Mouse (Mus musculus): Measurements from ENCODE around the gene Olfr513. TPM values are rescaled to one million over a fixed set of nuclear protein-coding genes. Genes with fewer than 3 reads are reported as not detected.

Gene Olfr513
- total RNA-seq (2014; fragmentation: Nextera tagmentation): not detected in 2 replicates
- not detected in 2 replicates for total RNA-seq (2017)
- not detected in 2 replicates for polyA plus RNA-seq (2012)

GRCm38 (mm10) chr7:108750673-108751072, at the start of gene Olfr513:
Gene Olfr513, plus strand, starts transcription at chr7:108750973.
- Histone ChIP-seq H3K36me3 (replicated peaks) (no peaks in the 10 kb centered on the region), H3K9me3 (replicated peaks) (peaks cover 9% of the 10 kb centered on the region), H3K4me3 (ENCODE audit: low read depth, low read length) (no peak within 1 kb of the TSS), H3K27me3 (ENCODE audit: insufficient read depth, low read length) (no peaks in the 10 kb centered on the region), H3K4me1 (ENCODE audit: insufficient read depth, low read depth, low read length) (no peaks in the 10 kb centered on the region)
- ATAC-seq (ENCODE audit: extremely low read depth, insufficient number of reproducible peaks, low FRiP score, poor library complexity, severe bottlenecking): no peak
- DNase-seq (ENCODE audit: low spot score): no peak
- TF ChIP-seq POLR2AphosphoS5 (IDR thresholded peaks at IDR 0.05; ENCODE audit: insufficient replicate concordance, low read depth, low read length) (no peak), TAL1 (conservative IDR thresholded peaks at IDR 0.05; ENCODE audit: low read depth, low read length) (no peak), GATA1 (IDR thresholded peaks at IDR 0.05; ENCODE audit: borderline replicate concordance, low read length) (no peak), CTCF (IDR thresholded peaks at IDR 0.05; ENCODE audit: low read depth, low read length) (no peak), GATA2 (IDR thresholded peaks at IDR 0.05; ENCODE audit: borderline replicate concordance, low read depth, low read length) (no peak)

- ATAC-seq (ENCODE audit: extremely low read depth, insufficient number of reproducible peaks, low FRiP score, poor library complexity, severe bottlenecking) (no peak), DNase-seq (ENCODE audit: low spot score) (no peak)
- no peak for TF ChIP-seq POLR2AphosphoS5 (IDR thresholded peaks at IDR 0.05; ENCODE audit: insufficient replicate concordance, low read depth, low read length)
- TF ChIP-seq GATA2 (IDR thresholded peaks at IDR 0.05; ENCODE audit: borderline replicate concordance, low read depth, low read length): no peak
- no peak for TF ChIP-seq CTCF (IDR thresholded peaks at IDR 0.05; ENCODE audit: low read depth, low read length)
- no peak for TF ChIP-seq GATA1 (IDR thresholded peaks at IDR 0.05; ENCODE audit: borderline replicate concordance, low read length)
- TF ChIP-seq TAL1 (conservative IDR thresholded peaks at IDR 0.05; ENCODE audit: low read depth, low read length): no peak
- H3K4me1 ChIP-seq (ENCODE audit: insufficient read depth, low read depth, low read length): no peaks in the 10 kb centered on the region
- H3K36me3 ChIP-seq (replicated peaks): no peaks in the 10 kb centered on the region
- no peak within 1 kb of the TSS for H3K4me3 ChIP-seq (ENCODE audit: low read depth, low read length)
- no peaks in the 10 kb centered on the region for H3K27me3 ChIP-seq (ENCODE audit: insufficient read depth, low read length)
- peaks cover 6% of the 10 kb centered on the region for H3K9me3 ChIP-seq (replicated peaks)
These were observed 37.8 kb upstream of the Olfr513 start, which contains the start of gene Olfr512 for GRCm38 (mm10) chr7:108713020-108713419. Gene Olfr512, plus strand, starts transcription at chr7:108713320.

- Histone ChIP-seq H3K4me1 (ENCODE audit: insufficient read depth, low read depth, low read length) (no peaks in the 10 kb centered on the region), H3K27me3 (ENCODE audit: insufficient read depth, low read length) (no peaks in the 10 kb centered on the region), H3K36me3 (replicated peaks) (no peaks in the 10 kb centered on the region), H3K4me3 (ENCODE audit: low read depth, low read length) (no peak overlapping the region), H3K9me3 (replicated peaks) (no peaks in the 10 kb centered on the region)
- ATAC-seq (ENCODE audit: extremely low read depth, insufficient number of reproducible peaks, low FRiP score, poor library complexity, severe bottlenecking) (no peak), DNase-seq (ENCODE audit: low spot score) (no peak)
- TF ChIP-seq GATA1 (IDR thresholded peaks at IDR 0.05; ENCODE audit: borderline replicate concordance, low read length) (no peak), POLR2AphosphoS5 (IDR thresholded peaks at IDR 0.05; ENCODE audit: insufficient replicate concordance, low read depth, low read length) (no peak), CTCF (IDR thresholded peaks at IDR 0.05; ENCODE audit: low read depth, low read length) (no peak), GATA2 (IDR thresholded peaks at IDR 0.05; ENCODE audit: borderline replicate concordance, low read depth, low read length) (no peak), TAL1 (conservative IDR thresholded peaks at IDR 0.05; ENCODE audit: low read depth, low read length) (no peak)
These were observed 9.6 kb downstream of the Olfr513 start for GRCm38 (mm10) chr7:108760411-108760810.

GRCm38 (mm10) chr7:108797205-108797933, 46.6 kb downstream of the Olfr513 start:
- Histone ChIP-seq H3K36me3 (replicated peaks) (no peaks in the 10 kb centered on the region), H3K4me1 (ENCODE audit: insufficient read depth, low read depth, low read length) (no peaks in the 10 kb centered on the region), H3K27me3 (ENCODE audit: insufficient read depth, low read length) (no peaks in the 10 kb centered on the region), H3K4me3 (ENCODE audit: low read depth, low read length) (no peak overlapping the region), H3K9me3 (replicated peaks) (no peaks in the 10 kb centered on the region)
- TF ChIP-seq GATA2 (IDR thresholded peaks at IDR 0.05; ENCODE audit: borderline replicate concordance, low read depth, low read length): no peak
- TF ChIP-seq TAL1 (conservative IDR thresholded peaks at IDR 0.05; ENCODE audit: low read depth, low read length): no peak
- no peak for TF ChIP-seq CTCF (IDR thresholded peaks at IDR 0.05; ENCODE audit: low read depth, low read length)
- TF ChIP-seq GATA1 (IDR thresholded peaks at IDR 0.05; ENCODE audit: borderline replicate concordance, low read length): no peak
- no peak for TF ChIP-seq POLR2AphosphoS5 (IDR thresholded peaks at IDR 0.05; ENCODE audit: insufficient replicate concordance, low read depth, low read length)
- ATAC-seq (ENCODE audit: extremely low read depth, insufficient number of reproducible peaks, low FRiP score, poor library complexity, severe bottlenecking) (no peak), DNase-seq (ENCODE audit: low spot score) (no peak)

Other genes starting within 250 kb of the Olfr513 start
- not detected in 2 replicates for gene Olfr502, start 225.9 kb upstream of the Olfr513 start, total RNA-seq (2014; fragmentation: Nextera tagmentation)
- gene Olfr502, start 225.9 kb upstream of the Olfr513 start, total RNA-seq (2017): 0.16 TPM in 1 of 2 replicates, not detected in the other
- not detected in 2 replicates for gene Olfr502, start 225.9 kb upstream of the Olfr513 start, polyA plus RNA-seq (2012)
- gene Olfr503, start 206.4 kb upstream of the Olfr513 start, total RNA-seq (2014; fragmentation: Nextera tagmentation): not detected in 2 replicates
- 0.46 TPM in 1 of 2 replicates, not detected in the other for gene Olfr503, start 206.4 kb upstream of the Olfr513 start, total RNA-seq (2017)
- gene Olfr503, start 206.4 kb upstream of the Olfr513 start, polyA plus RNA-seq (2012): not detected in 2 replicates
- gene Olfr504, start 185.2 kb upstream of the Olfr513 start, total RNA-seq (2014; fragmentation: Nextera tagmentation): not detected in 2 replicates
- gene Olfr504, start 185.2 kb upstream of the Olfr513 start, total RNA-seq (2017): not detected in 2 replicates
- gene Olfr504, start 185.2 kb upstream of the Olfr513 start, polyA plus RNA-seq (2012): not detected in 2 replicates
- not detected in 2 replicates for gene Olfr506, start 140.2 kb upstream of the Olfr513 start, total RNA-seq (2014; fragmentation: Nextera tagmentation)
- gene Olfr506, start 140.2 kb upstream of the Olfr513 start, total RNA-seq (2017): 0.16 TPM in 1 of 2 replicates, not detected in the other
- not detected in 2 replicates for gene Olfr506, start 140.2 kb upstream of the Olfr513 start, polyA plus RNA-seq (2012)
- gene Olfr507, start 129.2 kb upstream of the Olfr513 start, total RNA-seq (2014; fragmentation: Nextera tagmentation): not detected in 2 replicates
- gene Olfr507, start 129.2 kb upstream of the Olfr513 start, total RNA-seq (2017): 0.12 and 0.22 TPM in 2 replicates
- not detected in 2 replicates for gene Olfr507, start 129.2 kb upstream of the Olfr513 start, polyA plus RNA-seq (2012)
- gene Olfr508, start 121.0 kb upstream of the Olfr513 start, total RNA-seq (2014; fragmentation: Nextera tagmentation): not detected in 2 replicates
- gene Olfr508, start 121.0 kb upstream of the Olfr513 start, total RNA-seq (2017): 0.05 and 0.06 TPM in 2 replicates
- not detected in 2 replicates for gene Olfr508, start 121.0 kb upstream of the Olfr513 start, polyA plus RNA-seq (2012)
- gene Olfr509, start 99.1 kb upstream of the Olfr513 start, total RNA-seq (2014; fragmentation: Nextera tagmentation): not detected in 2 replicates
- gene Olfr509, start 99.1 kb upstream of the Olfr513 start, total RNA-seq (2017): 0.11 and 0.17 TPM in 2 replicates
- gene Olfr509, start 99.1 kb upstream of the Olfr513 start, polyA plus RNA-seq (2012): not detected in 2 replicates
- not detected in 2 replicates for gene Olfr510, start 84.6 kb upstream of the Olfr513 start, total RNA-seq (2014; fragmentation: Nextera tagmentation)
- gene Olfr510, start 84.6 kb upstream of the Olfr513 start, total RNA-seq (2017): 0.06 and 0.11 TPM in 2 replicates
- gene Olfr510, start 84.6 kb upstream of the Olfr513 start, polyA plus RNA-seq (2012): not detected in 2 replicates
- gene Olfr512, start 37.7 kb upstream of the Olfr513 start, total RNA-seq (2014; fragmentation: Nextera tagmentation): not detected in 2 replicates
- 0.33 TPM in 1 of 2 replicates, not detected in the other for gene Olfr512, start 37.7 kb upstream of the Olfr513 start, total RNA-seq (2017)
- gene Olfr512, start 37.7 kb upstream of the Olfr513 start, polyA plus RNA-seq (2012): not detected in 2 replicates
- gene Olfr514, start 75.0 kb downstream of the Olfr513 start, total RNA-seq (2014; fragmentation: Nextera tagmentation): not detected in 2 replicates
- gene Olfr514, start 75.0 kb downstream of the Olfr513 start, total RNA-seq (2017): not detected in 2 replicates
- not detected in 2 replicates for gene Olfr514, start 75.0 kb downstream of the Olfr513 start, polyA plus RNA-seq (2012)
- gene Olfr516, start 99.6 kb downstream of the Olfr513 start, total RNA-seq (2014; fragmentation: Nextera tagmentation): not detected in 2 replicates
- 0.05 and 0.12 TPM in 2 replicates for gene Olfr516, start 99.6 kb downstream of the Olfr513 start, total RNA-seq (2017)
- gene Olfr516, start 99.6 kb downstream of the Olfr513 start, polyA plus RNA-seq (2012): not detected in 2 replicates
- gene Olfr517, start 121.4 kb downstream of the Olfr513 start, total RNA-seq (2014; fragmentation: Nextera tagmentation): not detected in 2 replicates
- gene Olfr517, start 121.4 kb downstream of the Olfr513 start, total RNA-seq (2017): 0.05 TPM in 1 of 2 replicates, not detected in the other
- gene Olfr517, start 121.4 kb downstream of the Olfr513 start, polyA plus RNA-seq (2012): not detected in 2 replicates
- not detected in 2 replicates for gene Olfr518, start 134.0 kb downstream of the Olfr513 start, total RNA-seq (2014; fragmentation: Nextera tagmentation)
- 0.16 TPM in 1 of 2 replicates, not detected in the other for gene Olfr518, start 134.0 kb downstream of the Olfr513 start, total RNA-seq (2017)
- gene Olfr518, start 134.0 kb downstream of the Olfr513 start, polyA plus RNA-seq (2012): not detected in 2 replicates
- gene Olfr519, start 143.4 kb downstream of the Olfr513 start, total RNA-seq (2014; fragmentation: Nextera tagmentation): not detected in 2 replicates
- gene Olfr519, start 143.4 kb downstream of the Olfr513 start, total RNA-seq (2017): not detected in 2 replicates
- not detected in 2 replicates for gene Olfr519, start 143.4 kb downstream of the Olfr513 start, polyA plus RNA-seq (2012)
- 4.7 and 5.3 TPM in 2 replicates for gene Nlrp10, start 179.2 kb downstream of the Olfr513 start, total RNA-seq (2014; fragmentation: Nextera tagmentation)
- 6.0 and 8.2 TPM in 2 replicates for gene Nlrp10, start 179.2 kb downstream of the Olfr513 start, total RNA-seq (2017)
- 0.31 and 0.52 TPM in 2 replicates for gene Nlrp10, start 179.2 kb downstream of the Olfr513 start, polyA plus RNA-seq (2012)
- 206 and 223 TPM in 2 replicates for gene Eif3f, start 183.4 kb downstream of the Olfr513 start, total RNA-seq (2014; fragmentation: Nextera tagmentation)
- 111 and 137 TPM in 2 replicates for gene Eif3f, start 183.4 kb downstream of the Olfr513 start, total RNA-seq (2017)
- 677 and 1,007 TPM in 2 replicates for gene Eif3f, start 183.4 kb downstream of the Olfr513 start, polyA plus RNA-seq (2012)
- 0.75 TPM in 1 of 2 replicates, not detected in the other for gene Tub, start 199.4 kb downstream of the Olfr513 start, total RNA-seq (2014; fragmentation: Nextera tagmentation)
- gene Tub, start 199.4 kb downstream of the Olfr513 start, total RNA-seq (2017): 0.06 and 0.16 TPM in 2 replicates
- gene Tub, start 199.4 kb downstream of the Olfr513 start, polyA plus RNA-seq (2012): not detected in 2 replicates